Mouse (Mus musculus) MEL-GATA-1-ER (cell line): ENCODE measurements around the gene Shb.
A peak's percentile ranks its signal among the peaks of the same experiment; 100 is the strongest.

Source experiments
- DNase-seq: peaks from one replicate; pipeline ENCODE4 v3.0.0-alpha.2; 2012; ENCODE audit warnings: low read depth; ENCODE audit errors: extremely low read depth

Gene Shb

GRCm38 (mm10) chr4:45532375-45532774 lies at the start of gene Shb:
Gene Shb, minus strand, starts transcription at chr4:45532470.
- peak; percentile 68 for DNase-seq

GRCm38 (mm10) chr4:45581095-45581494 lies 48.8 kb upstream of the Shb start:
- no peak for DNase-seq

DNA sequence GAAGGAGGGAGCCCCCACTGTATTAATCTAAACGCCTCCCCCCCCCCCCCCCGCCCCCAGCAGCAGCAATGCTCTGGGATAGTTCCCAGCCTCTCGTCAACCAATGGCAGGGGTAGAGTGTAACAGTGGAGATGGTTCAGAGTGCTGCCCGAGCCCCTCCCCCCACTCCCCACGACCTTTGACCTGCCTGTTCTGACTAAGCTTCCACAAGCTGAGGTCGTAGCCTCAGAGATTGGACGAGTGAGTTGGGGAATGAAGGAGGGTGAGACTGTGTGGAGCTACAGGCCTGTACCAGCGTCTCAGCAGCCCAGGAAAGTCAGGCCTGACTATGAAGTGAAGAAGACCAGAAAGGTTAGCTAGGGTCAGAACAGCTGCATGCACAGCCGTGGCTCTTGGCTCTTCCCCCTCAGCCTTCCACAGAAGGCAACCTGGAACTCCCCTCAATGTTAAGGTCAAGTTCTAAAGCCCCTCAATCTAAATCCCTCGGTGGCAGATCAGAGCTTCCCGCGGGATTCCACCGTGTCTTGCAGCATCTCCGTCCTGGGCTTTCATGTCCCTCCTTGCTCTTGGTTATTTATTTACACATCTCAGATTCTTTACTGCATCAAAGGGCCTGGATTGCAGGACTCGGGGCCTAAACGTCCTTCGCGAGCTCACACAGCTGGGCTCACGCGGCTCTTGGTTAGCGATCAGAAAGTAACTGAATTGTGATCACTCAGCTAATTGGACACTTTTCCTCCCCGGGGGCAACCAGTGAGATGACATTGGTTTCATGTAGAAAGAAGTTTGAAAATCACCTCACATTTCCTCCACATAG lies 46.5 kb upstream of the Shb start:
- no peak for DNase-seq

GRCm38 (mm10) chr4:45577631-45578030 lies 45.4 kb upstream of the Shb start:
- no peak for DNase-seq

DNA sequence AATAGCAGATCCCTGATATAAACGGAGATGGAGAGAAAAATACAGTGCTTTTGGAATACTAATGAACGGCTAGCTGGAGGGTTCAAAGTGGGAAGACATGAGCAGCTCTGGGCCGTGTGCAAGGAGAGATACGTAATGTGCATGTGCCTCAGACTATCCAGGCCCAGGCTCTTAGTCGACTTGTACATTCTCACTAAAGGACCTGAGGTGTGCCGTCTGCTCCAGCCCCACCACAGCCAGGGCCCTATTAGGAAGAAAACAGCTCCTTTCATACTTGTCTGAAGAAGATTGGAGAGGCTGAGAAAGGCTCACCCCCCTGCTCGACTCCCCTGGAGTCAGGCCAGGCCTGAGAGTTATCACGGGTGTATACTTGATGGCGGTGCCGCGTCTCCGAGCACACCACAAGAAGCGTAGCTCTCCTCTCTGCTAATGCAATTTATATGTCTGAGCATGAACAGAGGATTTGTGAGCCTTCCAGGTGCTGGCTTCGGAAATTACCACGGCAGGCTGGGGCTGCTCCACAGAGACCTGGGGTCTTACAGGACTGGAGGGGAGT lies 42.4 kb upstream of the Shb start:
- DNase-seq = no peak

- DNase-seq = no peak
Measured at GRCm38 (mm10) chr4:45569521-45569920, 37.3 kb upstream of the Shb start.

DNA sequence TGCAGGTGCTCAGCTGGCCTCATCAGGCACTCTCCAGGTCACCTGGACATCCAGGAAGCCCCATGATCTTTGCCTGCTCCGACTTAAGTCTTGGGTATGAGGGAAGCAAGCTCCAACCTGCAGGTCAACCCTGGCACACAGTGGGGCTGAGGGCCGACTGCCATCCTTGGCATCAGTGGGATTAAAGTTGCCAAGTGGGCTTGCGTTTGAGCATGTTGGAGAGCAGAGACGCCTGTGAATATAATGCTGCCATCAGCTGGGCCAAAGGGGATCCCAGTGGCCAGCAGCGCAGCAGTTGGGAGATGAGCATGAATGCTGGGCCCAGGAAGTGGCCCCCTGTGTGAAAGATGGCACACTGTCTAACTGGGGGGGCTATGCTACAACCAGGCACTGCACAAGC lies 25.9 kb upstream of the Shb start:
- no peak for DNase-seq

DNA sequence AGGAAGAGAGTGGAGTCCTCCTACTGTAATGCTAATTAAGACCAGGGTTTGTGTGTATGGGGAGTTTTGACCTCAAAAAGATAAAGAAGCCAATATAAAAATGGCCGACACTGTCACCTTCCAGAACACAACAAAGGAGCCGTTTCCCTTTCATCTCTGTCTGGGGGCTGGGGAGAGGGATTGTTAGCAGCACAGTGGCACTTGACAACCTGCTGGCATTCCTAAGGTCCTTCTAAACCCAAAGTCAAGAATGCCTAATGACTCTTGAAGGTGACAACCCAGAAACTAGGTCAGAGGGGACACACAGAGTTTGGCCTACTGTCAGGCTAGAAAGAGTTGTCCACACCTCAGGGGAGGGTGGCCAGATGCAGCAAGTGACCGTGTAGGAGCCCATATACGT lies 20.3 kb upstream of the Shb start:
- no peak for DNase-seq

GRCm38 (mm10) chr4:45550970-45551369 lies 18.7 kb upstream of the Shb start:
- no peak for DNase-seq

DNA sequence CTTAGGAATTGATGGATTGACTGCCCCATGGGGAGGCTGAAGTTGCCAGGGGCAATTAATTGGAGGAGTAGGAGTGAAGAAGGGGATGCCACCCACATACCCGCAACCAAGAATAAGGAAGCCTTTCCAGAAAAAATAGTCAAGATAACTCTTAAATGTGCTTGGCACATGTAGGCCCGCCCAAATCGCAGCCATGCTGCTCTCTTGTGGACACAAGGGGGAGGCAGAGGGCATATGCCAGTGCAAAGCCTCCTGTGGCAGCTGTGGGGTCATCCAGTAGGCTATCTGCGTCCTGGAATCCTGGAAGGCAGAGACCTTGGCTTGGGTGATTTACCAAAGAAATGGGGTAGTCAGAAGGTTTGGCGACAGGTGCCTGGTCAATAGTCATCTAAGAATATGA lies 17.2 kb upstream of the Shb start:
- DNase-seq = no peak

DNA sequence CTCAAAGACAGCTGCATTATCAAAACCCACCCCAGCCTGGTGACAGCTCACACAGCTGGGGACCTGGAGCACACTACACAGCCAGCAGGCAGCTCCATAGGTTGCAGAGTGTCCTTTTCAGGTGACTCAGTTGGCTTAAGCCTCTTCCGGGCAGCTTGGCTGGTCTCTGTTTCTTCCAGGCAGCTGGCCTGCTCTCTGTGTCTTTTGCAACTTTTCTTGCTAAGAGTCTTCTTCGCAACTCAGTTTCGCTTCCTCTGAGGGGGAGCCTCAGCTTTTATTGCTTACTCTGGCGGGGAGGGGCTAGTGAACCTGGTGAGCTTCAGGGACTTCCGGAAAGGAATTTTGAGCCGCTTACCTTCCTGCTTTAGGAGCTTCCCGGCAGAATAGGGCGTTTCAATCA lies 13.6 kb upstream of the Shb start:
- no peak for DNase-seq

DNA sequence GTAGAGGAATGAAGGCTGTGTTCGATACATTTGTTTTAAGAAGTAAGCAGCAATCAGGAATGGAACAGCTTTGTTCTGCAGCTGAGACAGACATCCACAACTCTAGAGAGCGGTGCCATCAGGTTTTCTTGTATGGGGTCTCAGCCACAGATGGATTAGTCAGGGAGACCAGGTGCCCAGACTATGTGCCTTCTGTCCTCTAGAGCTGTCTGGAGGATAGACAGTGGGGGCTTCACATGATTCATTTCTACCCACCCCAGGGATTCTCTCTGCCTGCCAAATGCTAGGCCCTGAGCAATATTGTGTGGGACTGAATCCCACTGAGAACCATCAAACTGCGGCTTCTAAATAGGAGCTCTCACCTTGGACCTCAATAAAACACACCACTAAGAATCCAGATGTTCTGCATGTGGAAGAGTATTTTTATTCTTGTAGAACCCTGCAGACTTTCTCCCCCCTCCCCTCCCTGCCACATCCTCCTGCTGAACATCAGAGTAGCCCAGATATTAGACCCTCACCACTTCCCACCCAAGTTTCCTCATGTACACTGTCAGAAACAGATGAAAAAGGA lies 11.3 kb upstream of the Shb start:
- no peak for DNase-seq

- DNase-seq = no peak
Measured at GRCm38 (mm10) chr4:45540151-45540933, 8.1 kb upstream of the Shb start.

DNA sequence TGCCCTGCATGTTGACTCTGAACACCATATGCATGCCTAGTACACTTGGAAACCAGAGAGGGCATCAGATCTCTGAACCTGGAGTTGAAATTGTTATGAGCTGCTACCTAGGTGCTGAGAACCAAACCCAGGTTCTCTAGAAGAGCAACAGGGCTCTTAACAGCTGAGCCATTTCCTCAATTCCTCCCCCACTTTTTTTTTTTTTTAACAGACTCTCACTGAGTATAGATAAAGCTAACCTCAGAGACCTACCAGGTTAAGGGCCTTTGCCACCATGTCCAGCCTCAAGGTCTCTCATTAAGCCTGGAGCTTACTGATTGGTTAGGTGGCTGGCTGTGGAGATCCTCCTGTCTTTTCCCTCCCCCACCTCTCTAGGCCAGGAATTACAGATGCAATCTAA lies 6.9 kb upstream of the Shb start:
- no peak for DNase-seq

DNA sequence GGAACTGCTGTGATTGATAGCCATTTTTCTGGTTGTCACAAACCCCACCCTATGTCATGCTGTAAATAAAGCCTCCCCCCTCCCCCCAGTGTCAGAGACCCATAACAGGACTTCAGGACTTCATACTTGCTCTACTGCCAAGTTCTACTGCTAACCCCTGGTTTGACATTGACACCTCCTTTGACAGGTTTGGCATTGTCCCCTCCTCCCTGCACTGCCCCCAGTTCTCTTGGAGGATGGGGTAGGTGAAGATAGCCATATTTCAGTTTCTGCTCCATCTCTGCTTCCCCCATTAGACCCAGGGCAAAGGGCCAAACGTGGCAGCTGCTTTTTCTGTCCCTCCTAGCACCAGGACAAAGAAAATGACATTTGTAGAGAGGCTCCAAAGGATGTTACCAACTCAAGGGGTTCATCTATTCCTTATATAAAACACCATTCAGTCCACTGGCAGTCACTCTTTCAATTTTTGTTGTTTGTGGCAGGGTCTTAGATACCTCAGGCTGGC lies 1.2 kb upstream of the Shb start:
- no peak for DNase-seq

DNA sequence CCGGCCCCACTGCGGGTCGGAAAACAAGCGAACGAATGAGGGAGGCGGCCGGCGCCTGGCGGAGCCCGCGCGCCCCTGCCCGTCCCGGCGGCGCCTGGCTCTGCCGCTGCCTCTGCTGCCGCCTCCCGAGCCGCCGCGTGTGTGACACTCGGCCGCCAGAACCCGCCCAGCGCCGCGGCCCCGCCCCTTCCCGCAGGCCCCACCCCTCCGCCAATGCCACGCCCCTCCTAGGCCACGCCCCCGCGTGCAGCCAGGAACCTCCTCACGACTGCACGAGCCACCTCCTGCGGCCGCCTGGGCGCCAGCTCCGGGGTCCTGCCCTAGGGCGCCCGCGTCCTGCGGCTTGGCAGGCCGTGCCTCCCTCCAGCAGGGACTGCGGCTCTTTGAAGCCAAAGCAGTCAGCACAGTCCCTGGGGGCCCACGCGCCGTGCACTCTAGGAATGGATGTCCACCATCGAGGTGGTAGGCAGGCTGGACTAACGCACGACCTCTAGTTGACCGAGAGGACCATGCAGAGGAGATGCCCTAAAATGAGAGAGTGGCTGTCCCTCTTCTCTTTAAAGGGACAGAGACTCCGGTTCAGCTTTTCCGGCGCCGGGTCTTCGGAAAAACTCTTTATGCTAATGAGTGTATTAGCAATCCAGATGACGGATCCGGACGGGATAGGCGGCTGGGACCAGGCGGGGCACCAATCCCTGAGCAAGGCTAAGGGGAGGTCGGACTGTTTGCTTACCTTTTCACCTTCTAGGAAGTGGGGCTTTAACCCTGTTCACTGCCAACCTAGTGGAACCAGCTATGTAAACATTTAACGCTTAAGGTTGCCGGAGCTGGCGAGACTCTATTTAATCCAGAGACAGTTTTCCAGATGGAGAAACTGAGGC lies 1.4 kb downstream of the Shb start:
- DNase-seq = peak; percentile 85

DNA sequence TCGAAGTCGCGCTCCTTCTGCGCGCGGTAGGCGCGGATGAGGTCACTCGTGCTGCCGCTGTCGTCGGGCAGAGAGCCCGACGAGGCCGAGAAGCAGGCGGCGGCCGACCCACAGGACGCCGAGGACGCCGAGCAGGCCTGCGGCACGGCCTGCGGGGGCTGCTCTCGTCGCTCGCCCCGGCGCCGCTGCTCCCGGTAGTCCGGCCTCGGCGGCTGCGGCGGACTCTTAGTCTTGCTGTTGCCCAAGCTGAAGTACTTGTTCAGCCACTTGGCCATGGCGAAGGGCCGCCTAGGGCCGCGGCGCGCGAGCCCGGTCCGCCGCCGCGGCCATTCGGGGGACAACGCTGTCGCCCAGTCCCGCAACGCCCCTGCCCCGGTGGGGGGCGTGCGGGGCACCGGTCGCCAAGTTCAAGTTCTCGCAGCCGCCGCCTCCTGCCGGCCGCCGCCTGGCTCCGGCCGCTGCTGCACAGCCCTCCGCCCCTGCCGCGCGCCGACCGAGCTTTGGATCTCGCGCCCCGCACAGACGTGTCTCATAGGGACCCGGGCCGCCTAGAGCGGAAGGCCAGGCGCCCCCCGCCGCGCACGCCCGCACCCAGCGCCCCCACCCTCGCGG lies 2.2 kb downstream of the Shb start:
- DNase-seq = no peak

GRCm38 (mm10) chr4:45529201-45529985 lies 2.9 kb downstream of the Shb start:
- peak; percentile 58 for DNase-seq

- no peak for DNase-seq
Measured at GRCm38 (mm10) chr4:45528355-45529198, 3.7 kb downstream of the Shb start.
